Comparison of ENCODE assay signal across 8 mouse cellular contexts in genomic region chr12:81630915-81631660, GRCm38 (mm10). TPM values are rescaled to one million over a fixed set of nuclear protein-coding genes. Genes with fewer than 3 reads are reported as not detected.
DNase-seq lines count a peak whose midpoint lies in the region; ATAC-seq and TF ChIP-seq lines count a peak whose summit lies in the region.

Gene Ttc9 (plus strand): TSS chr12:81631249.

- 1% methylated on average over 17 of the region's 82 CpGs for WGBS in embryonic facial prominence, embryonic 14.5 days
- under 1% methylated on average over 76 of the region's 82 CpGs for WGBS in heart, postnatal 0 days
- WGBS in lung, embryonic 15.5 days: under 1% methylated on average over 74 of the region's 82 CpGs

- peak within 1 kb of the TSS; percentile 64 for H3K9ac ChIP-seq in ES-Bruce4 (ENCODE audit: low read depth, poor library complexity, severe bottlenecking)
- peak within 1 kb of the TSS; percentile 69 for H3K9ac ChIP-seq in embryonic facial prominence, embryonic 14.5 days (ENCODE audit: low read depth, low read length)
- peak within 1 kb of the TSS; percentile 35 for H3K9ac ChIP-seq in heart, postnatal 0 days (replicated peaks; ENCODE audit: low read depth, low read length)
- peak within 1 kb of the TSS; percentile 56 for H3K9ac ChIP-seq in lung, embryonic 15.5 days

- no peaks in the 10 kb centered on the region for H3K9me3 ChIP-seq in ES-Bruce4 (replicated peaks; ENCODE audit: control insufficient read depth, insufficient read depth, low read length, poor library complexity, severe bottlenecking)
- H3K9me3 ChIP-seq in embryonic facial prominence, embryonic 14.5 days (ENCODE audit: control insufficient read depth, low read length): no peaks in the 10 kb centered on the region
- no peaks in the 10 kb centered on the region for H3K9me3 ChIP-seq in heart, postnatal 0 days (replicated peaks; ENCODE audit: control insufficient read depth, low read length)
- no peaks in the 10 kb centered on the region for H3K9me3 ChIP-seq in lung, embryonic 15.5 days

- H3K27ac ChIP-seq in ES-Bruce4 (ENCODE audit: insufficient read depth, low read length): no peak within 1 kb of the TSS
- no peak within 1 kb of the TSS; the same call in 1 of the 2 replicates for H3K27ac ChIP-seq in embryonic facial prominence, embryonic 14.5 days (replicated peaks; ENCODE audit: low read depth, low read length)
- H3K27ac ChIP-seq in heart, postnatal 0 days (ENCODE audit: low read depth): no peak within 1 kb of the TSS
- peak within 1 kb of the TSS; percentile 83 for H3K27ac ChIP-seq in lung, embryonic 15.5 days

- TF ChIP-seq POLR2A in ES-Bruce4 (IDR thresholded peaks at IDR 0.05; ENCODE audit: insufficient read depth, low read length): no peak

- no peaks in the 10 kb centered on the region for H3K4me1 ChIP-seq in ES-Bruce4 (ENCODE audit: control insufficient read depth, insufficient read depth, low read length)
- H3K4me1 ChIP-seq in embryonic facial prominence, embryonic 14.5 days (ENCODE audit: control insufficient read depth, insufficient read depth, low read length): no peaks in the 10 kb centered on the region; the same call in 1 of the 2 replicates
- H3K4me1 ChIP-seq in heart, postnatal 0 days (ENCODE audit: control insufficient read depth, insufficient read depth): peaks cover 8% of the 10 kb centered on the region; the same call in 1 of the 2 replicates
- peaks cover 11% of the 10 kb centered on the region; the same call in 1 of the 2 replicates for H3K4me1 ChIP-seq in lung, embryonic 15.5 days

- peak; percentile 78 for ATAC-seq in embryonic facial prominence, embryonic 14.5 days (ENCODE audit: low read depth)
- peak; percentile 58 for ATAC-seq in heart, postnatal 0 days (ENCODE audit: insufficient read depth, low read depth)
- peak; percentile 41 for ATAC-seq in lung, embryonic 15.5 days (ENCODE audit: borderline replicate concordance, extremely low read depth, low FRiP score, low TSS enrichment)

- TF ChIP-seq EP300 in ES-Bruce4 (IDR thresholded peaks at IDR 0.05; ENCODE audit: insufficient read depth, low read depth, low read length): no peak
- no peak for TF ChIP-seq EP300 in heart, postnatal 0 days (IDR thresholded peaks at IDR 0.05; ENCODE audit: low read depth)

- TF ChIP-seq CTCF in ES-Bruce4 (IDR thresholded peaks at IDR 0.05; ENCODE audit: low read depth, low read length): no peak
- no peak for TF ChIP-seq CTCF in heart, postnatal 0 days (IDR thresholded peaks at IDR 0.05; ENCODE audit: low read depth)

- peaks cover 2% of the 10 kb centered on the region for H3K27me3 ChIP-seq in ES-Bruce4 (ENCODE audit: control insufficient read depth, insufficient read depth, low read length, poor library complexity, severe bottlenecking)
- peaks cover 64% of the 10 kb centered on the region for H3K27me3 ChIP-seq in embryonic facial prominence, embryonic 14.5 days (replicated peaks; ENCODE audit: control insufficient read depth, insufficient read depth, low read length)
- H3K27me3 ChIP-seq in heart, postnatal 0 days (ENCODE audit: control insufficient read depth, insufficient read depth, low read length): peaks cover 59% of the 10 kb centered on the region
- peaks cover 51% of the 10 kb centered on the region for H3K27me3 ChIP-seq in lung, embryonic 15.5 days

- no peaks in the 10 kb centered on the region for H3K36me3 ChIP-seq in ES-Bruce4 (ENCODE audit: control insufficient read depth, insufficient read depth, low read length, poor library complexity, severe bottlenecking)
- no peaks in the 10 kb centered on the region for H3K36me3 ChIP-seq in embryonic facial prominence, embryonic 14.5 days (ENCODE audit: control insufficient read depth, insufficient read depth, low read length)
- H3K36me3 ChIP-seq in heart, postnatal 0 days (replicated peaks; ENCODE audit: control insufficient read depth, insufficient read depth, low read length): no peaks in the 10 kb centered on the region
- no peaks in the 10 kb centered on the region for H3K36me3 ChIP-seq in lung, embryonic 15.5 days

- DNase-seq in adrenal gland, postnatal 36 days: peak; percentile 55 to 61
- peak; percentile 49 for DNase-seq in embryonic facial prominence, embryonic 14.5 days (ENCODE audit: low spot score)
- peak; percentile 13 for DNase-seq in heart, postnatal 0 days (ENCODE audit: low spot score)
- DNase-seq in layer of hippocampus, postnatal 14 days (ENCODE audit: low spot score in 2 of 2): peak; percentile 37 to 62
- DNase-seq in right cerebral cortex, postnatal 10 days (ENCODE audit: low spot score in 2 of 2): peak; percentile 73 to 76
- no peak for DNase-seq in natural killer cell, adult 2 months (ENCODE audit: low spot score in 2 of 2)

- H3K4me2 ChIP-seq in embryonic facial prominence, embryonic 14.5 days (ENCODE audit: low read depth, low read length): peak within 1 kb of the TSS; percentile 95
- H3K4me2 ChIP-seq in heart, postnatal 0 days (ENCODE audit: low read depth, low read length): peak within 1 kb of the TSS; percentile 84
- H3K4me2 ChIP-seq in lung, embryonic 15.5 days: peak within 1 kb of the TSS; percentile 86

- H3K4me3 ChIP-seq in ES-Bruce4 (ENCODE audit: low read depth, low read length): peak within 1 kb of the TSS; percentile 71
- H3K4me3 ChIP-seq in embryonic facial prominence, embryonic 14.5 days (ENCODE audit: low read depth, low read length): peak within 1 kb of the TSS; percentile 60
- peak within 1 kb of the TSS; percentile 55 for H3K4me3 ChIP-seq in heart, postnatal 0 days (ENCODE audit: low read depth, low read length)
- H3K4me3 ChIP-seq in lung, embryonic 15.5 days: peak within 1 kb of the TSS; percentile 58

RNA-seq across cellular contexts. Expression of gene Ttc9, which starts in this region (rescaled TPM):
- 1.8 and 2.4 TPM in 2 replicates for polyA plus RNA-seq in ES-Bruce4 (2011; ENCODE audit: insufficient read depth, insufficient read length, low read depth, missing spikeins)
- total RNA-seq in adrenal gland, postnatal 36 days (2021): 1 to 10 TPM; 4.4 TPM
- 3.4 and 5.3 TPM in 2 replicates for polyA plus RNA-seq in embryonic facial prominence, embryonic 14.5 days (2014; fragmentation: Nextera tagmentation; extraction: Ambion mirVana)
- total RNA-seq in heart, postnatal 0 days (2014; rRNA removed; ENCODE audit: low replicate concordance): 7.9 and 10.9 TPM in 2 replicates
- 2.9 and 3.6 TPM in 2 replicates for polyA plus RNA-seq in heart, postnatal 0 days (2015; fragmentation: Nextera tagmentation; extraction: Ambion mirVana)
- total RNA-seq in layer of hippocampus, postnatal 14 days (2021): 10 to 100 TPM; 49.8 to 50.4 TPM
- 5.6 and 6.9 TPM in 2 replicates for polyA plus RNA-seq in lung, embryonic 15.5 days (2015; fragmentation: Nextera tagmentation; extraction: Ambion mirVana)

Comparison
In these comparisons a context has a peak if more than half of its experiments do, and no peak if none do; other contexts are left out.
1. DNase-seq: peak in adrenal gland, postnatal 36 days (2 of 2), embryonic facial prominence, embryonic 14.5 days (single experiment), heart, postnatal 0 days (single experiment), layer of hippocampus, postnatal 14 days (2 of 2) and right cerebral cortex, postnatal 10 days (2 of 2); none in natural killer cell, adult 2 months (0 of 2).
2. Peak in every context shown above with its lines, with median percentiles within 50 percentile points of each other: H3K4me3 ChIP-seq, H3K9ac ChIP-seq, ATAC-seq and H3K4me2 ChIP-seq.